Mouse (Mus musculus): ENCODE measurements around the gene Adi1. TPM values are rescaled to one million over a fixed set of nuclear protein-coding genes. Genes with fewer than 3 reads are reported as not detected.

Adi1 gene
- 10 to 100 TPM; 34.9 to 47.6 TPM for polyA plus RNA-seq (2017; shearing (Covaris generic))

DNA sequence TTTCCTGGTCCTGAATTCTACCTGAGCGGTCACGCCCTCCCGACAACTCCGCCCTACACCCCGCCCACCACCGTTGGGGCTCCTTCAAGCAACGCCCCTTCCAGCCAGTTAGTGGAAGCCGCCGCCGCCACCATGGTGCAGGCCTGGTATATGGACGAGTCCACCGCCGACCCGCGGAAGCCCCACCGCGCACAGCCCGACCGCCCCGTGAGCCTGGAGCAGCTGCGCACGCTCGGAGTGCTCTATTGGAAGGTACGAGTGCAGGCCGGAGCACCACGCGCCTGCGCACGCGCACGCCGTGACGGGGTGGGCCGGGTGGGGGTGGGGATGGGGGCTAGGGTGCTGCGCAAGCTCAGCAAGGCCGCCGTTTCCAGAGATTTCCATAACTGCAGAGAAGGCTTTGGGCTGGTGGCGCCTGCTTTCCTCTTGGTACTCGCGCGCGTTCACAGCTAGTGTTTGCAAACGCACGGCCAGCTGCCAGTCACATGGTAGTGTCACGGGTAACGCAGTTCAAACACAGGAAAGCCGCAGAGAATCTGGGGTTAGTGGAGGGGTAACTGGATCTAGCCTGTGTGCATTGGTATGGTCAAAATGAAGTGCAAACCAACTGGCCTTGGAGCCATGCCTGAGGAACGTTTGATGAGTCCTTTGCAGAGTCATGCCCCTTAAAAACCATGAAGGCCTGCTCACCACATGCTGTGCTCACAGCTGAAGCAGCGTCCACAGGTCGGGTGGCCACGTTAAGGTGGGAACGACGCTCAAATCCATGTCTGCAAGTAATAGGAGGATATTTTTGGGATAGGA, at the start of gene Adi1:
Adi1 (plus strand) TSS at position 111 of the 804 bp plus-strand sequence.
- peak; percentile 84 for ATAC-seq

DNA sequence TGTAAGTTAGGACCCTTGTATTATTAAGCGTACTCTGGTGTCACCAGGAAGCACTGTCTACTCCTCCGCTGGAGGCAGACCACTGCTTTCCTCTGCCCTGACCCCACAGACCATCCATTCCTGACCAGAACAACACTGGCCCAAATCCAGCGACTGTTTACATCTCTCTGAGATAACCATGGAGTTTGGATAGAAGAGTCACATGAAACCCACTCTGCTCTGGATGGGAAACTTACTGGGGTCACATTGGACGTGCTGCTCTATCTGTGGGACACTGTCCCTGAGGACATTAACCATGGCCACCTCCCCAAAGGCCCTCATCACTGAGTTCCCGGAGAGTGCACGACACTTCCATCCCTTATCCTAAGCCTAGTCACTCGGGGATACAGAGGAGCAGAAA, 49.6 kb upstream of the Adi1 start:
- no peak for ATAC-seq

DNA sequence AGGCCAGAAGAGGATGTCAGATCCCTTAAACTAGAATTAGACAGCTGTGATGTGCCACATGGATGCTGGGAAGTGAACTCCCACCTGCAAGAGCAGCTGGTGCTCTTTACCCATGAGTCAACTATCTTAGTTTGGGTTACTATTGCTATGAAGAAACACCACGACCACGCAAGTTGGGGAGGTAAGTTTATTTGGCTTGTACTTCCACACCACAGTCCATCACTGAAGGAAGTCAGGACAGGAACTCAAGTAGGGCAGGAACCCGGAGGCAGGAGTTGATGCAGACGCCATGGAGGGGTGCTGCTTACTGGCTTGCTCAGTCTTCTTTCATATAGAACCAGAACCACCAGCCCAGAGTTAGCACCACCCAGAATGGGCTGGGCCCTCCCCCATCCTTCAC, 47.9 kb upstream of the Adi1 start:
- no peak for ATAC-seq

DNA sequence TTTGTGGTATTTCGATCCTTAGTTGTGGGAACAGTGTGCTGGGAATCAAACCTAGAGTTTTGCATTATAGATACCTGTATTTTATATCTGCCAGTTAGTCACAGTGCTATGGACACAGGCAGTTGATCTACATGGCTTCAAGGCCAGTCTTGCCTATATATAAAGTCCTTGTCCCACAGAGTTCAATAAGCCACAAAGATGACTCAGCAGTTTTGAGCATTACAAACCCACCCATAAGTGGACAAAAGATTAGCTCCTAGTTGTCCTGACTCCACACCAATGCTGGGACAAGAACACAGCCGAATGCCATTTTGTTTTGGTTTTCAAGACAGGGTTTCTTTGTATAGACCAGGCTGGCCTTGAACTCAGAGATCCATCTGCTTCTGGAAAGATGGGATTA, 46.6 kb upstream of the Adi1 start:
- no peak for ATAC-seq

DNA sequence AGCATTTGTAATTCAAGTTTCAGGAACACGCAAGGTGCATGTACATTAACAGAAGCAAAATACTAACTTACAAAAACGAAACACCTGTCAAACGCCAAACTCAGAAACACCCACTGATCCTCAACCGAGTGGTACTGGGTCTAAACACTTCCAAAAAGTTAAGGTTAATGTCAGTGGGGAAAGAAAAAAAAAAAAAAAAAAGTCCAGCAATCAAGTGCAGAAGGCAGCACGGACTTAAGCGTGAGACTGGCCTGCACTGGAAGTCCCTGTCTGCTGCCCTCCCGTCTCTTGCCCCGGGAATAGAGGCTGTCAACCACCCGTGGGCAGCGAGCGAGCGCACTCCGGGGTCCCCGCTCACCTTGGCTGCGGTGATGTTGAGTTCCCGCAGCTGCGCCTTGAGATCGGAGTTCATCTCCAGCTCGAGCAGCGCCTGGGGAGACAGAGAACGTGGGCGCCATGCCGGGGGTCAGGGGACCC, 39.9 kb upstream of the Adi1 start:
- ATAC-seq, result peak; percentile 16

DNA sequence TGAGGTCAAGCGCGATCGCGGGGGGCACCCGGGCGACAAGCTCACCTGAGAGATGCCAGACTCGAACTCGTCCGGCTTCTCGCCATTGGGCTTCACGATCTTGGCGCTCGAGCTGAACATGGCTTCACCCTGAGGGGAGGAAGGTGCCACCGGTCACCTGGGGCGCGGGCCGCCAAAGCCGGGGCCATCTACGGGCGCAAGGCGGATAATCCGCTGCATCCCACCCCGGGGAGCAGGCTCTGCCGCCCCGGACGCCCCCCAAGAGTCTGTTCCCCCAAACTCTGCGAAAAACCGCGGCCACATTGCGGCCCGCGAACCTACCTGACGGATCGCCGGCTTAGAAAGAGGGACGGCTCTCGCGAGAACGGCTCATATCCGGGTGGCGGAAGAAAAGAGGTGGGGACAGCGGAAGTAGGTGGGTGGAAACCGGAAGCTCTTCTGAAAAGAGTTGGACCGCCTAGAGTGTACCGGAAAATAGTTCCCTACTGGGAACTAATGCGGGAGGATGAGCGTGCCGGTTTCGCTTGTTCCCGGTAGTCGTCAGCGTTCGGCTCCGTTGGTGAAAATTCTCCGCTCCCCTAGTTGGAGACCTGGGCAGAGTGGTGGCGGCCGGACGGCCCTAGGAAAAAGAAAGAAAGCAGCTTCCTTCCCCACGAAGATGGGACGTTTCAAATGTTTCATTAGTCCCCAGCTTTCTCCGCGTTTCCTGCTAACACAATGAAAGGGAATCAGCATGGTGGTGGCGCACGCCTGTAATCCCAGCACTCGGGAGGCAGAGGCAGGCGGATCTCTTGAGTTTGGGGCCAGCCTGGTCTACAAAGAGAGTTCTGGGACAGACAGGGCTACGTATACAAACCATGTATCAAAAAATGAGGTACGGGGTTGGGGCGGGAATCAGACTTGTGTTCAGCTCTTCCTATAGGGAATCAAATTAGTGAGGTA, 39.2 kb upstream of the Adi1 start, which contains the start of gene Rps7:
Rps7 (minus strand) TSS at position 419 of the 942 bp plus-strand sequence.
- peak; percentile 95 for ATAC-seq

DNA sequence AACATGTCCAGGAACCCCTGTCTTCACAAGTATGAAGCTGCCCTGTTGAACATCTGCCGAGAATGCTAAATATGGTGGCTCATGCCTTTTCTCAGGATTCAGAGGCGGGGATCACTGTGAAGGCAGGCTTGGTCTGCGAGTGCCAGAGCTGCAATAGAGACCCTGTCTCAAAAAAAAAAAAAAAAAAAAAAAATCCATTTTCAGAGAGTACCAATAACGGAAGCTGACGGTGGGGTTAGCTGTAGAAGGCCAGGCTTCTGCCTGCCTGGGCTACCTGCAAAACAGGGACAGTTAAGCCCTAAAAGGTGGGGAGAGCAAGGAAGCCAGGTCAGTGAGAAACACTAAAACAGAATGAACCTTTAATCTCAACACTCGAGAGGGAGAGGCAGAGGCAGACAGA, 38.5 kb upstream of the Adi1 start:
- no peak for ATAC-seq

DNA sequence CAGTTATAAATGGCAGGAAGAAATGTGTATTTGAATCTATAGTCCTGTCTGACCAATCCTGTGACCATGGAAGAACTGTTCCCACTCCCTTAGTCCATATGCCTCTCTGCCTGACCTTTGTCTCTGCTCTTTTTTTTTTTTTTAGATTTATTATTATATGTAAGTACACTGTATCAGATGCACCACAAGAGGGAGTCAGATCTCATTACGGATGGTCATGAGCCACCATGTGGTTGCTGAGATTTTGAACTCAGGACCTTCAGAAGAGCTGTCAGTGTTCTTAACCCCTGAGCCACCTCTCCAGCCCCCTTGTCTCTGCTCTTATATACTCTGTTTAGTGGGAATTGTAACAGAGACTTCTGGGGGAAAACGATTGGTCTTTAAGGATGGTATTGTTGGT, 36.3 kb upstream of the Adi1 start:
- ATAC-seq, result no peak

DNA sequence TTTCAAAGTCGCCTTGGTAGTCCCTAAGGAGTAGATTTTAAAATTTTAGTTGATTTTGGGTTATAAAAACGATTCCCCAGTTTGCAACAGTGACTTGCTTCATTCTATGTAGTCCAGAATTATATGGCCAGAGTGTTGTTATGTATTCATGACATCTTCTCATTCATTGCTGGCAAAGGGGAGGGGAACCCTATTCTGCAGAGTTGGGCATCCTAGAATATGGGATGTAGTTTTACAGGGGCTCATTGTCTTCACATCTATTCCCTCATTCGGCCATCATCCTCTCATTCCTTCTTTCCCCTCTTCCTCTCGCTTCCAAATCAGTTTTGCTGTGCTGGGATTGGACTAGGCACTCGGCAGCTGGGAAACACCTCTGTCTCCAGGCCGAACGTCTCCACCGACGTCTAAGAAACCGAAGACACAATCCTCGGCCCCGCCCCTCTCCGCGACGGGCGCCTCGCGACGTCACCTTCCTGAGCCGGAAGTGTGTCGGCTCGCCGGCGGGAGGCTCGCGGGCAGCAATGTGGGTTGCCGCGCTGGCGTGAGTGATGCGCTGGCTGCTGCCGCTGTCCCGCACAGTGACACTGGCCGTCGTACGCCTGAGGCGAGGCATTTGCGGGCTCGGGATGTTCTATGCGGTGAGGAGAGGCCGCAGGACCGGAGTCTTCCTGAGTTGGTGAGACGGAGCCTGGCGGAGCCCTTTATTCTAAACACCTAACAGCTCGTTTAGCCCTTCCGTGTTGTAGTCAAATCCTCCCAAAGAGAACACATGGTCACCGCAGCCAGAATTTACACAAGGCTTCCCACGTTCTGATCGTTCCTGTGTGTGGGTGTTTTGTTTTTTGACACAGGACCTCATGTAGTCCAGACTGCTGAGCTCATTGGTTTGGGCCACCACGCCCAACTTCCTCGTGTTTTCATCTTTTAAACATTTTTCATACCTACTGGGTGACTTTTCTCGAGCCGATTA, 25.6 kb upstream of the Adi1 start, which contains the start of gene Rnaseh1:
Rnaseh1 (plus strand) TSS at position 462 of the 970 bp plus-strand sequence.
- peak; percentile 99 for ATAC-seq

DNA sequence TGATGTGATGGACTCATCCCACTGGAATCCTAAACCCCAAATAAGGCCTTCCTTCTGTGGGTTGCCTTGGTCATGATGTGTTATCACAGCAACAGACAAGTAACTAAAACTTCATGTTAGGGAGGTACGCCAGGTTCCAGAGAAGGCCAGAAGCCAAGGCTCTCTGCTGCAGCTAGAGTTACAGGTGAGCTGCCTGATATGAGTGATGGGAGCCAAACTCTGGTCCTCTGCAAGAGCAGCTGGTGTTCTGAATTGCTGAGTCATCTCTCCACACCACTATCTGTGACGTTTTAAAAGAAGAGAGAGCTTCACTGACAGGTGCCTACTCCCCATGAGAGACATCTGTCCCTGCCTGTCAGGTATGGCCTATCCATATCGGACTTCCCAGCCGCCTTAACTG, 12.4 kb upstream of the Adi1 start:
- no peak for ATAC-seq

DNA sequence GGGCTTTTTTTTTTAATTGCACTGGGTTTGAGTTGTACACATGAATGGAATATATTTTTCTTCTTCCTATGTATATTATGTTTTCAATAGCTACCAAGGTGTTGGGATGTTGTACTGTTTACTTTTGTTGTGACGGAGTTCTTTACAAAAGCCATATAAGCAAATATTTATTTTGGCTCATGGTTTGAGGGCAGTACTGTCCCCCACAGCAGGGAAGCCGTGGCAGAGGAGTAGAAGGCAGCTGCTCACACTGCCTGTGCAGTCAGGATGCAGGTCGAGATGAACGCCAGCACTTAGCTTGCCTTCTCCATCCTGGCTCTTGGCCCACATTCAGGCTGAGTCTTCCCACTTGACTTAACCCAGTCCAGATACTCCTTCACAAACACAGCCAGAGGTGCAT, 8.3 kb upstream of the Adi1 start:
- ATAC-seq, result no peak

DNA sequence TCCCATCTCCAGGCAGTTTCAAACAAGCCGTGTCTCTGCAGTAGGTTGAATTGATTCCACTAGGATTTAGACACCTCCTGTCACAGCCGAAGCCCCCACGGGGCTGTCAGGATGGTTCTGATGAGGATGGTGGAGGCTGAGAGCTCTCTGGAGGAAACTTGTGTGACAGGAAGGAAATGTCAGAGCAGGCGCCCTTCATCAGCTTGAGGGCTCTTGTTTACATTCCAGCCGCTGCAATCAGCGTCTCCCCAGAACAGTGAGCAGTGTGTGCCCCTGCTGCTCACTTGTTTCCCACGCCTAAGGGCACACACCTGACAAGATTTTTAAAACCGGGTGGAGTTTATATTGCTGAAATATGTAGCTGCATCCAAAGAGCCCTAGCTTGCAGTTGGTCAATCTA, 7.7 kb upstream of the Adi1 start:
- no peak for ATAC-seq

DNA sequence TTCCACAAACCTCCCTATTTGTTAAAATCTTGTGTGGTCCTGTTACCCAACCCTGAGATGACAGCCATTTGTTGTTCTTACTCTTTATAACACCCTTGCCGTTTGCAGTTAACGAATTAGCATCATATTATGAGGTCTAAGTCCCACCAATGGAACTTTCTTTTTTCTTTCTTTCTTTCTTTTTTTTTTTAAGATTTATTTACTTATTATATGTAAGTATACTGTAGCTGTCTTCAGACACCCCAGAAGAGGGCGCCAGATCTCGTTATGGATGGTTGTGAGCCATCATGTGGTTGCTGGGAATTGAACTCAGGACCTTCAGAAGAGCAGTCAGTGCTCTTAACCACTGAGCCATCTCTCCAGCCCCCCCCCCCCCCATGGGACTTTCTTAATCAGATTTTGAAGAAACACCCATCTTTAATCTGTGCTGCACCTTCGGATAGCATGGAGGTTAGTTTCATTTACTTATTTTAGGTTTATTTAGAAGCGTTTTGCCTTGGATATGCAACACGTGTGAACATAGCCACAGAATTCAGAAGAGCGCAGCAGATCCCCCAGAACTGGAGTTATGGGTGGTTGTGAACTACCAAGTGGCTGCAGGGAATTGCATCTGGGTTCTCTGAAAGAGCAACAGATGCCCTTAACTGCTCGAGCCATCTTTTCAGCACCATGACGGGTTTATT, 852 bp upstream of the Adi1 start:
- ATAC-seq, result no peak

DNA sequence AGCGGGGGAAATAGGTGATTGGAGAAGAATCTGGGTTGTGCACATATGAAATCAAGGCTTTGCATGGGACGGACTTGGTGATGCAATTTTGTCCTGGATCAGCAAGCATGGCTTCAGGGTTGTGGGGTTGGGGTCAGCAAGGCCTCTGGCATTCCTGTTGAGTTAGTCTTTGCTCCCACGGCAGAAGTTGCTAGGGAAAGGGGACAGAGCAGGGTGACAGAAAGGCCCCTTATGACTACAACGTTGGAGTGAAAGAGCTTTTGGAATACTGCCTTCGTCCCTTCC, 836 bp downstream of the Adi1 start:
- no peak for ATAC-seq

DNA sequence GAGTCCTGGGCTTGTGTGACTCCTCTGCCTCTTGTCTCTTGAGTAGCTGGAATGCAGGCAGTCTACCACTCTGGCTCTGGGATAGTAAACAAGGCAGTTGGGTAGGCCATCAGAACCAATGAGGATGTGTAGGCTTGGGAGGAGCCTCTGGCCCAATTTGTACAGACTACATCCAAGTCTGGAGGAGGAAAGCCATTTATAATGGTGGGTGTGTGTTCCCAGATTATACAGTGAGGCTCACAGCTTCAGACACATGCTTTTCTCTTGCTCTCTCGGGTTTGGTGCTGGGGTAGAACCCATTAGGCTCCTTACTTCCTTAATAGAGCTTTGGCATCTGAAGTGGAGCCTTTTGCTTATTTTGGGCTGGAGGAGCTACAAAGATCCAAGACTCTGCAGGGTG, 9.6 kb downstream of the Adi1 start:
- no peak for ATAC-seq

DNA sequence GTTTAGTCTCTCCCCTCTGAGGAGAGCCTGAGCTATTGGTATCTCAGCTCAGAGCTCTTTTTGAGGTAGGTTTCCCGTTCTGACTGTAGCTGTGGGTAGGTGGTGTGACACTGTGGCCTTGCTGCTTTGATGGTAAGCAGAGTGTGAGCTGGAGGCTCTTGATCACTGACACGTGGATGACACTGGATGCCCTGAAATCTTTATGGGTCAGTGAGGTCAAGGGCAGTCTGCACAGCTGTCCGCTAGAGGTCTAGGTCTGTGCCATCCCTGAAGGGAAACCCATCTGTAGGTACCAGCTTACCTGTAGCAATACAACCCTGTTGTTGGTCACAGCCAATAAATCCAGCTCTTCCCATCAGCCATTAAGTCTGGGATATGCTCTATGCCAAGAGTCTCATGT, 10.7 kb downstream of the Adi1 start:
- peak; percentile 23 for ATAC-seq

DNA sequence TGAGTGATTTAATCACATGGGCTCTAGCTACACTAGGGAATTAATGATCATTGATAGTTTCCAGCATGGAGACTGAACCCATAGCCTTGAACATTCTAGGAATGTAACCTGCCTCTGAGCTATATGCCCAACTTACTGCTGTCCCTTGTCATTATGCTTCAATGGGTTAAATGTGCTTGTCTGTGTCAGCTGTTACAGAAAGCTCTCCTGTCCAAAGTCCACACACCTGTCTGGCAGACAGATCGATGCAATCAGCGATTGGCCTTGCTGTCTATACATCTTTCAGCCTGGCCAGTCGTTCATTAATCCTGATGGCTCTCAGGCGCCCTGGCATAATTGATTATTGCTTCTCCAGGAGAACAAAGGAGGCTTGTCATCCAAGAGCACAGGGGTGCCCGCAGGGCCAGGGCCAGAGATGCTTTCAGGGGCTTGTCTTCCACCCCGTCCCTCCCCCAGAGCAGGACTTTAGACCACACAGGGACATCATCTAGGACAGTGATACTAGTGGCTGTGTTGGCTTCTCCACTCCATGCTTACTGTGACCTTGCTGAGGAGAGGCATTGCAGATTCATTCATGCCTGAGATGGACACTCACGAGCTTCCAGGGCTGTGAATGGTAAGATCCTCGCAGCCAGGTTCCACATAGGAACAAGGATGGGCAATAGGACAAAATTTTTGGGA, 11.3 kb downstream of the Adi1 start:
- no peak for ATAC-seq

DNA sequence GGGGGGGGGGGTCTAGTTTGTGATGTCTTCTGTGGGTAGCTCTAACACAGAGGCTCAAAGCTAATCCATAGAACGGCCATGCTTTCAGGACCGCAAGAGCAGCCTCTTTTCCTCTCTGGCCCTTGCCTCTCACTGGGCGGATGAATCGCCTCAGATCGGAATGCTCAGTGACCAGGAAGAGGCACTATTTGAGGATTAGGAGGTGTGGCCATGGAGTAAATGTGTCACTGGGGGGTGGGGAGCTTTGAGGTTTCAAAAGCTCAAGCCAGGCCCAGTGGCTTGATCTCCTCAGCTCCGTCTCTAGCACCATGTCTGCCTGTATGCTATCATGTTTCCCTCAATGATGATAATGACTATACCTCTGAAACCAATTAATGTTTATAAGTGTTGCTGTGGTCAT, 14.0 kb downstream of the Adi1 start:
- no peak for ATAC-seq

DNA sequence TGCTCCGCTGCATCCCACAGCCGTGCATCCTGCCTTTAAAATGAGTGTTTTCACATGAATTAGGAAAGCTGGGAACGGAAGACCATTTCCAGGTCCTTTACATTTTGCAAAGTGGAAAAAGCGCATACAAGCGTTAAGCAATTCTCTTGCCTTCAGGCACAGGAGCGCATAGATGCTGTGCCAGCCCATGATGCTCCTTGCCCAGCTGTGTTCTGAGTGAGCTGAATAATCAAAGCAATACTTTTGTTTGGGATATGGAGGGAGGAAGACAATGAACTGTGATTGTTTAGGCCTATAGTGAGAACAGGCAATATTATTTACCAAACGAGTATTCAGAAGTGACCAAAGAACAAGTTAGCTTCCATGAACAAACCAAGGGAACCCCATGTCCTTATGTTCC, 15.7 kb downstream of the Adi1 start:
- ATAC-seq, result no peak

DNA sequence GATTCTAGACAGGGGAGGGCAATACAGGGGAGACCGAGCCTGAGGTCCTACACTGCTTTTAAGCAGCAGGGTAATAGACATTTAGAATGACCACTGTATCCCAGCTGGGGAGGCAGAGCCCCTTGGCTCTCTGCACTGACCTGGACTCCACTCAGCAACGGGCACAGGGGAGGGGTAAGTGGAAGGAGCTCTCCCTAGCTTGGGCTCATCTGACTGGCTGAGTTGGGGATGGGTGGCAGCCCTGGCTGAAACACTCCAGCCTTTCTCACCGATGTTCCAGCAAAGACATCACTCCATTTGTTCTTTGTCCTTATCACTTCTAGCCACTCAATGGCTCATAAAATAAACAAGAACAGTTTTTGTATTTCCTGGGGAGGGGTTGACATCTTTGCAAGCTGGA, 18.7 kb downstream of the Adi1 start:
- ATAC-seq, result no peak

DNA sequence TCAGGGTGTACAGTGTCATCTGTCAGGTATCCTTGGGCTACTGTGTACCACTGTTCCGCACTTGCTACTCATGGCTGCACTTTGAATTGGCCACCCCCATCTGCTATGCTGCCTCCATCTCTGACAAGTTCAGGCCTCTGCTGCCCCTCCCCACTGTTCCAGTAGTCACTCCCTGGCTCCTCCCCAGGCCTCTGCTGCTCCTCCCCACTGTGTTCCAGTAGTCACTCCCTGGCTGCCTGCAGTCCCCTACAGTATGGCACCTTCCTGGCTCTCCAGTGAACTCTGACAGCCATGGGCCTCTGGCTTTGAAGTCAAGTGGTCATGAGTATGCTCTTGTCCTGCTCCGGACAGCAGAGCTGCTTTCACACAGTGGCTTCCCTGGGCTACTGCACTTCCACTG, 19.2 kb downstream of the Adi1 start:
- ATAC-seq, result no peak
